Mouse (Mus musculus): ENCODE measurements around the gene Mybphl.

Mybphl gene

DNA sequence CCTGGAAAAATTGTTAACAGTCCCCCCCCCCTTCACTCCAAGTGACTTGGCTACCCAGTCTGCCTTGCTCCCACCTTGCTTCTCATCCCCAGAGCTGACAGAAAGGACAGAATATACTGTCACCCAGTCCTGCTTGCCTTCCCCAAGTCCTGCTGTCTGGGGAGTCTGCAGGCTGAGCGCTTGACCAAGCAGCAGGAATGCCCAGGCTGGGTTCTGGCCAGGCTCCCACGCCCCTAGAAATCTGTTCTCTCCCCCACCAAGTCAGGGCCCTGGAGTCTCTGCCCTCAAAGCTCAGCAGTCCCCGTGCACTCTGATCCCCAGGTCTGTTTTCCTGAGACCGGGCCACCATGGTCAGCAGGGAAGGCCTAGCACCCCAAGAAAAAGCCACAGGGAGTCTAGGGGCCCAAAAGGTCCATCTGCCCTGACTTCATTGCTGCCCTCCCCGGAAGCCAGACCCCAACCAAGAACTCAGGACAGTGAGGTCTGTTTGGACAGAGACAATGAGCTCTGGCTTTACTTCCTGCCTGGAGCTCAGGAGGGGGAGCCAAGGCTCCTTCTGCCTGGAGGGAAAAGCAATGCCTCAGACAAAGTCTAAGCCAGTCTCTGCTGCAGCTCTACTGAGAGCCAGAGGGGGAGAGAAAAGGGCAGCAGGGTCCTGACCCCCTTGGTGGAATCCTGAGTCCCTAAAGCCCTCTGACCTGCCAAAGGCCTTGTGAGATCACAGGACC, 46.5 kb downstream of the Mybphl start:
- peak; percentile 50 for DNase-seq (ENCODE audit: low spot score)

DNA sequence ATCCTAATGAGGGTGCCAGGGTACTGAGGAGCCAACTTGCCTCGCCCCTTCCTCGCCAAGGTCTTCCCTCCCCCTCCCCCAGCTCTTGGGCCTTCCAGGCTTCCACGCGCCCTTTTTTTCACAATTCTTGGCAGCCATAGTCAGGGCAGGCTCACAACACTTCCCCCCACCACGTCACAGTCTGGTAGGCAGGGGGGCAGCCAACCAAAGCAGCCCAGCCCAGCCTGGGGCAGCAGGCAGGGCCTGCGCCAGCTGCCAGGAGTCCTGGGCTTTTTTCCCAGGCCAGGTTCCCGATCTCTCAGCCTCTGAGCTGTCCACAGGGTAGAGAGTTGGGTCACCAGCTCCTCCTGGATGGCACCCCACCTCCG, 47.0 kb downstream of the Mybphl start:
- no peak for DNase-seq (ENCODE audit: low spot score)

DNA sequence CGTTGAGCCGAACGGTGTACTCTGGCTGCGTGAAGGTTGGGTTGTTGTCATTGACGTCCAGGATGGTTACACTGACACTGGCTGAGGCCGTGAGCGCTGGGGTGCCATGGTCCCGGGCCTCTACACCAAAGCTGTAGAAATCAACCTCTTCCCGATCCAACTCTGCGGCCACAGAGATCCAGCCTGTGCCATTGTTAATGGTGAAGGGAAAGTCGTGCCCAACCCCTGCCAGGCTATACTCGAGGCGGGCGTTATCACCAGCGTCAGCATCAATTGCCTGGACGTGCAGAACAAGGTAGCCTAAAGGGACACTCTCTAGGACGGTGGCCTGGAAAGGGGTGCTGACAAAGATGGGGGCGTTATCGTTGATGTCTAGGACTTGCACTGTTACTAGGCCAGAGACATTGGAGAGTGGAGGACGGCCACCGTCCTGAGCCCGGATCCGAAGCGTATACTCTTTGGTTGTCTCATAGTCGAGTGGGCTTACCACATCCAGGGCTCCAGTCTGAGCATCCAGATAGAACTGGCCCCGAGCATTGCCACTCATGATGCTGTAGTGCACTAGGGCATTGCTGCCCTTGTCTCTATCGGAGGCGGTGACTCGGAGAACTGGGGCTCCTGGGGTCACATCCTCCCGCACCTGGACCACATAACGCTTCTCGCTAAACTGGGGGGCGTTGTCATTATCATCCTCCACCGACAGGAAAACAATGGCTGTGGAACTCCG, 49.1 kb downstream of the Mybphl start:
- DNase-seq (ENCODE audit: low spot score): no peak

DNA sequence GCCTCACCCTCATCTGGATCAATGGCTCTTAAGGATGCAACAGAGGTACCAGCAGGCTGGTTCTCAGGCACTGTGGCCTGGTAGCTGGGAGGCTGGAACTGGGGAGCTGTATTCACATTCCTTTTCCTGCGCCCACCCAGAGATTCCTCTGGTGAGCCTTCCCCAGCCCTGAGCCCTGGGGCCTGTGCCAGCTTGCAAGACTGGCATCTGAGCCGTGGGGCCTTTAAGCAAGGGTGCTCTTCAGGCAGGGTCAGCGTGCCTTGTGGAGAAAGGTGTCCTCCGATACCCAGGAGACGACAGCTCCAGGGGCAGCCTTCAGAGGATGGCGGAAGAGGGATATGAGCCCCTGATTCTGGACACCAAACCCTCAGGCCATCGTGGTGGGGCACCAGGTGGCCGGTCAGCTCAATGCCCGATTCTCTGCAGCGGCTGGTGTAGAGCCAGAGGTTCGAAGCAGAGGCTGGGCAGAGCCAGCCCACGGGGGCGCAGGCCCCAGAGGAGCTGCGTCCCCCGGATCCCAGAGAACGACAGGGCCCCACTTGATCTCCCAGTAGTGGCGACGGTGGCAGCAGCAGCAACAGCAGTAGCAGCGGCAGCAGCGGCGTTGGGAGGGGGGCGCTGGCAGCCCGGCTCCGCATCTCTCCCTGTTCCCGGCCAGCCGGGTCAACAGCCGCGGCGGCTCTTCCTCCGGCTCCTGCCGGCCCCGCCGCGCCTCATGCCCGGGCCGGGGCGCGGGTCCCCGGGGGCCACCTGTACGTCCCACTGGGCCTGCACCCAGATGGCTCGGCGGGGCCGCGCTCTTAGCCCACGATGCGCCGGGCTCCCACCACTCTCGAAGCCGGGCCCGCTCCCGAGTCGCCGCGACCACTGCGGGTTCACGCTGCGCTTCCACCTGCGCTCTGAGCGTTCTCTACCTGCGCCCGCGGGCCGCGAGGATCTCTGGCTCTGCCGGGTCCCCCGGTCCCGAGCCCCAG, 50.4 kb downstream of the Mybphl start, which contains the start of gene Celsr2:
Celsr2 (minus strand) TSS at position 696 of the 974 bp plus-strand sequence.
- peak; percentile 61 for DNase-seq (ENCODE audit: low spot score)

DNA sequence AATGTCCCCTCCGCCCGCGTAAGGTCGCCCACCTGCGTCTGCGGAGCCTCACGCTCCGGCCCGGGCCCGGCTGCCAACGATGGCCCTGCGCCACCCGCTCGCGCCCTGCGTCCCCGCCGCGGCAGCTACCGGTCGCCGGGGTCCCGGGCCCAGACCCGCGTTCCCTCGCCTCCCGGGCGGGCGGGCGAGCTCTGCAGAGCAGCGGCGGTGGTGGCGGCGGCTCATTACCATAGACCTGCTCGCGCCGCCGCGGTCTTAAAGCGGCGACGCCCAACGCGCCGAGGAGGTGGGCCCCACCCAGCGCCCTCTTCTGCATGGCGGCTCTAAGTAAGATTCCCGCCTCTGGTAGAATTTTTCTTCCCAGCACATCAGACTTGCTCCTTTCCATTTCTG, 51.1 kb downstream of the Mybphl start:
- DNase-seq (ENCODE audit: low spot score): peak; percentile 90

DNA sequence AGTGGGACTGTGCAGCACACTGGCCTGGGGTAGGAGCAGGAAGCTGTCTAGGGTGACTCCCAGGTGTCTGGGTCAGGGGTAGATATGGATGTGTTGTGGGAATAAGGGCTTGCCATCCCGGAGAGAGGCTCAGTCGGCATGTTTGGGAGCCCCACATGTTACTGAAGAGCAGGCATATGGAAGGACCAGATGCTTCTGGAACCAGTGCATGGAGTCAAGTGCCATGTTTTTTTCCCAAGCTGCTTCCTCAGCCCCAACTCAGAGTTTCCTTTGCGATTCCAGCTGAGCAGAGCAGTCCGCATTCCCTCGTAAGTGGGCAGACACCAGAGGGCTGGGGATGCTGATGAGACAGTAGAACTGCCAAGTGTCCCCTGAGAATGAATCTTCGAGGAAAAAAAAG, 58.3 kb downstream of the Mybphl start:
- no peak for DNase-seq (ENCODE audit: low spot score)

DNA sequence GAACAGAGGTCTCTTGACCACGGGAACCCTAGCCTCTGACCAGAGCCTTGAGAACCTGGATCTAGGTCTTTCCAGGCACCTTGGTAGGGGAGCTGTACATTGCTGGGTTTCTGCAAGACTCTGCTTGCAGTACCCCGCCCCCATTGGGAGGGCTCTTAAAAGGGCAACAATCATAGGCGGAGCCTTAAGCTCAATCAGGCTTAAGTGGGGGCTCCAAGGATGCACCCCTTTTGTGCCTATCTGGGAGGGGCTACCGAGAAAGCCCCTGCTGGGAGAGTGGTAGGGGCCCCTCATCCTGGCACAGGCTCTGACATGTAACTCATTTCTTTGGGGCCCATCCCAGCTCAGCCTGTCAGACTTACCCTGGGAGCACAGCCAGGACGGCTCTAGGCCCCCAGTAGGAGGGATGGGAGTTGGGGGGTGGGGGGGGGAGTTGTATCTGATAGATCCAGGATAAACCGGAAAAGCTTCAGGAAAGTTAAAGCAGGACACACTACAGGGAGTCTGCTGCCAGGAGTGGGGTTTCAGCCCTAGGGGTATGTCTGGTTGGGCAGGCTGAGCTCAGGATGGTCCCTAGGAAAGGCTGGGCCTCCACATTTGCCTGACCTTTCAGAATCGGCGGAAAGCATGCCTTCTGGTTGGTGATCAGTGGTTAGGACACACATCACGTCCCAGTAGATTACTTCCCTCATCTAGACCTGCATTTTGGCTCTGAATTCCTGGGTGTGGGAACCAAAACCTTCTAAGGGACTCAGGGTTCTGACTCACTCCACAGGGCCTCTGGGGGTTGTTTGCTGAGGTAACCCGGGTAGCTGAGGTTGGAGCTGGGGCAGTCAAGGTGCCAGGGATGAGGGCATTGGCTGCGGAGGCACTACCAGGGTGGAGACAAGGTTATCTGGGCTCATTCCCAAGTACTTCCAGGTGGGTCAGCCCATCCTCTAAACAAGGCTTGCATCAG, 59.4 kb downstream of the Mybphl start:
- DNase-seq (ENCODE audit: low spot score): peak; percentile 57

DNA sequence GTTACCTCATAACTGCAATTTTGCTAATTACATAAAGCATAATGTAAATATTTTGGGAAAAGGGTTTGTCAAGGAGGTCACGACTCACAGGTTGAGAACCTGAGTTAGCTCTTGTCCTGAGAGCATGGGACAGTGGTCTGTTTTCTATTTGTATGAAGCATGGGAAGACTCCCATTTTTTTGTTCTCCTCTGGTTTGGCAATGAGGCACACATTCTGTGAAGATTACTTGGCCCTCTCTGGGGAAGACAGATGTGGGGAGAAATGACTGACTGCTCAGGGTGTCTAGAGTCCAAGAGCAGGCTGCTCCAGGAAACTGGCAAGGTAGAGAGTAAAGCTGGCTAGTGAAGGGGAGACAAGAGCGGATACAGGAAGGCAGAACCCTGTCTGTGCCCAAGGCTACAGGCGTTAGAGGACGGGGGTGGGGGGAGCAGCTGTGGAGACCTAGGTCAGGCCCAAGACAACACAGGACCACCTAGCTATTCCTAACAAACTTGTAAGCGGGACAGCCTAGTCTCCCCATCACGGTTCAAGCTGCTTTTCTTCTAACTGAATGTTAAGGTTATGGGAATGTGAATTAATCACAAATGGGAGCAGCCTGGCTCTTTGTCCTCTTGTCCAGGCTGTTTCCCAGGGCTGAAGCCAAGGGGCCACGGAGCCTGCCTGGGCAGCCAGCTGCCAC, 60.4 kb downstream of the Mybphl start:
- DNase-seq (ENCODE audit: low spot score): peak; percentile 26

DNA sequence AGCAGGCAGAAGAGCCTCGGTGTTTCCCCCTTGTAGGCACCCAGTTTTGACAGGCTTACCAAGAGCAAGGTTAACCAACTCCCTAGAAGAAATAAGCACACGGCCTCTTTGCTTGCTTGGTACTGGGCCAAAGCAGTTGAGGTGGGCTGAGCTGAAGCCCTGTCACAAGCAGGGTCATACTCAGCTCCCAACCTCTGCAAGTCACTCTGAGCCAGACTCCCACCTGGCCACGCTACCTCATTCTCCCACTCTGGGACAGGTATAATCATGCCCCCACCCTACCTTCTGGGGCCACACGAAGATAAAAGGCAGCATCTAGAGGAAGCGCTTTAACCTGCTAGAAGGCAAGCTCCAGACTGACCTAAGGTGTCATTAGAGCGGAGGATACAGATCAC, 60.9 kb downstream of the Mybphl start:
- no peak for DNase-seq (ENCODE audit: low spot score)
